Mouse (Mus musculus) G1E (cell line): Measurements from ENCODE around the gene AU018091.

Experiments used
- CTCF ChIP-seq: IDR thresholded peaks from 2 replicates; pipeline ENCODE4 v1.5.1; 2012; ENCODE audit warnings: low read depth, low read length, inconsistent platforms, mixed read lengths
- GATA1 ChIP-seq: IDR thresholded peaks from 2 replicates; pipeline ENCODE4 v1.6.1; 2012; ENCODE audit warnings: borderline replicate concordance, low read length, inconsistent platforms, mixed read lengths
- GATA2 ChIP-seq: IDR thresholded peaks from 2 replicates; pipeline ENCODE4 v1.6.1; 2012; ENCODE audit warnings: low read depth, low read length, inconsistent platforms, borderline replicate concordance
- POLR2AphosphoS5 ChIP-seq: IDR thresholded peaks from 2 replicates; pipeline ENCODE4 v1.6.1; 2012; ENCODE audit warnings: low read depth, low read length, inconsistent platforms; ENCODE audit not compliant: insufficient replicate concordance
- TAL1 ChIP-seq: conservative IDR thresholded peaks from 2 replicates; pipeline ENCODE4 v1.6.1; 2012; ENCODE audit warnings: low read depth, low read length, inconsistent platforms, mixed read lengths

- TF ChIP-seq CTCF = no peak
- TF ChIP-seq GATA1 = no peak
- TF ChIP-seq GATA2 = no peak
- no peak for TF ChIP-seq TAL1
- no peak for TF ChIP-seq POLR2AphosphoS5
These were observed 43.2 kb upstream of the AU018091 start for GRCm38 (mm10) chr7:3212002-3212790.
